Mouse (Mus musculus) G1E (cell line): ENCODE data around the gene Hddc3. TPM values are rescaled to one million over a fixed set of nuclear protein-coding genes. Genes with fewer than 3 reads are reported as not detected.

Experiments
- ATAC-seq: 2 replicates; pipeline ENCODE4 v1.8.0; 2016; ENCODE audit warnings: mild to moderate bottlenecking; ENCODE audit not compliant: insufficient number of reproducible peaks, poor library complexity, low FRiP score, severe bottlenecking; ENCODE audit errors: extremely low read depth
- DNase-seq: peaks from one replicate; pipeline ENCODE4 v3.0.0; 2012; ENCODE audit warnings: low spot score
- H3K27me3 ChIP-seq: 2 replicates; pipeline ENCODE4 v1.6.1; 2012; ENCODE audit warnings: mild to moderate bottlenecking, low read length, inconsistent platforms; ENCODE audit not compliant: insufficient read depth
- H3K36me3 ChIP-seq: replicated peaks from 2 replicates; pipeline ENCODE3; 2012; ENCODE audit warnings: mild to moderate bottlenecking, inconsistent platforms
- H3K4me1 ChIP-seq: 2 replicates; pipeline ENCODE4 v1.6.1; 2012; ENCODE audit warnings: low read depth, low read length, inconsistent platforms, mixed read lengths; ENCODE audit not compliant: insufficient read depth
- H3K4me3 ChIP-seq: 2 replicates; pipeline ENCODE4 v1.5.1; 2012; ENCODE audit warnings: low read depth, mild to moderate bottlenecking, inconsistent platforms, low read length, moderate library complexity, mixed read lengths
- H3K9me3 ChIP-seq: replicated peaks from 2 replicates; pipeline ENCODE4 v1.6.1; 2012; ENCODE audit warnings: inconsistent platforms
- CTCF ChIP-seq: IDR thresholded peaks from 2 replicates; pipeline ENCODE4 v1.5.1; 2012; ENCODE audit warnings: low read depth, low read length, inconsistent platforms, mixed read lengths
- GATA1 ChIP-seq: IDR thresholded peaks from 2 replicates; pipeline ENCODE4 v1.6.1; 2012; ENCODE audit warnings: borderline replicate concordance, low read length, inconsistent platforms, mixed read lengths
- GATA2 ChIP-seq: IDR thresholded peaks from 2 replicates; pipeline ENCODE4 v1.6.1; 2012; ENCODE audit warnings: low read depth, low read length, inconsistent platforms, borderline replicate concordance
- POLR2AphosphoS5 ChIP-seq: IDR thresholded peaks from 2 replicates; pipeline ENCODE4 v1.6.1; 2012; ENCODE audit warnings: low read depth, low read length, inconsistent platforms; ENCODE audit not compliant: insufficient replicate concordance
- TAL1 ChIP-seq: conservative IDR thresholded peaks from 2 replicates; pipeline ENCODE4 v1.6.1; 2012; ENCODE audit warnings: low read depth, low read length, inconsistent platforms, mixed read lengths
- polyA plus RNA-seq: library from polyadenylated mRNA; stranded (reverse); fragments of >175 nt; gene quantifications from 2 replicates; pipeline ENCODE4 v1.2.3, GENCODE M21; 2012
- total RNA-seq, 2 experiments: library from RNA; stranded (forward) in 1 of 2; stranded (reverse) in 1 of 2; fragments of 200-1000 nt in 1 of 2; fragments of >200 nt in 1 of 2; fragmentation: Nextera tagmentation in 1 of 2; gene quantifications; 2 replicates each; pipeline ENCODE4 v1.2.3; 2014 to 2017

The Hddc3 gene
- total and polyA plus RNA-seq, 3 experiments, result 55.0 to 124 (median 64.8) TPM

DNA sequence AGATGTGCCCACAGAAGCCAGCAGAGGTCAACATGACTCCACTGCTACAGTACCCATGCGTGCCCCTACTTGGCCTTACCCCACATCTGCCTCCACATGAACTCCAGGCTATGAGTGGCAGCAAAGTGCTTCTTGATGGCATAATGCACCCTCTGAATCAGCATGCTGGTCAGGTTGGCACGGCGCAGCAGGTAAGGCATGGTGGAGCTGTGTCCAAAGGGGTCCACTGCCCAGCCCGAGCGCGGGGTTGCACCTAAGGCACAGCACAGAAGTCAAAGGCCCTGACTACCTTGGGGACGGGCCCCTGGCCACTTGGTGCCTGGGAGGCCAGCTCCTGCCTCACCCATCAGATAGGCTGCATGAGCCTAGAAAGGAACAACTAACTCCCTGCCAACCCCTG, 24.3 kb downstream of the Hddc3 start:
- Histone ChIP-seq H3K4me1 (peaks cover 35% of the 10 kb centered on the region), H3K4me3 (no peak overlapping the region), H3K36me3 (peaks cover 69% of the 10 kb centered on the region), H3K9me3 (no peaks in the 10 kb centered on the region), H3K27me3 (no peaks in the 10 kb centered on the region; the same call in 1 of the 2 replicates)
- ATAC-seq (no peak), DNase-seq (no peak)
- TF ChIP-seq GATA1, result no peak
- no peak for TF ChIP-seq CTCF
- TF ChIP-seq POLR2AphosphoS5, result no peak
- TF ChIP-seq TAL1, result no peak
- no peak for TF ChIP-seq GATA2

DNA sequence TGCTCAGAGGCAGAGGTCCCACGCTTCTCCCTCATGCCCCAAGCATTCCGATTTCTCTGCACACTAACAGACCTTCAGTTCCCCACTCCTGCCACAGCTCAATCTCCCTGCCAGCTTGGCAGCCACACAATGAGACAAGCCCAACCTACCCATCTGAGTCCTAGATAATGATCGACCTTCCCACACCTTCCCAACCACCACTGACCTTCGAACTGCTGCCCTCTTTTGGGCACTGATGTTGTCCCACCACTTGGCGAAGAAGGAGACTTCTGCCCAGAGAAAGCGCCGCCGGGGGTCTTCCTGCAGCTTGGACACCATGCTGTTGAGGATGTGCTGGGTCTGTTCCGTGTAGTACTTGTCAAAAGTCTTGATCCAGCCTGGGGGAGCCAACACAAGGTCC, 25.1 kb downstream of the Hddc3 start:
- peaks cover 42% of the 10 kb centered on the region for H3K4me1 ChIP-seq
- no peaks in the 10 kb centered on the region for H3K9me3 ChIP-seq
- H3K4me3 ChIP-seq, result no peak overlapping the region
- DNase-seq (no peak), ATAC-seq (no peak)
- H3K36me3 ChIP-seq, result peaks cover 62% of the 10 kb centered on the region
- H3K27me3 ChIP-seq, result no peaks in the 10 kb centered on the region; the same call in 1 of the 2 replicates
- TF ChIP-seq GATA2, result no peak

DNA sequence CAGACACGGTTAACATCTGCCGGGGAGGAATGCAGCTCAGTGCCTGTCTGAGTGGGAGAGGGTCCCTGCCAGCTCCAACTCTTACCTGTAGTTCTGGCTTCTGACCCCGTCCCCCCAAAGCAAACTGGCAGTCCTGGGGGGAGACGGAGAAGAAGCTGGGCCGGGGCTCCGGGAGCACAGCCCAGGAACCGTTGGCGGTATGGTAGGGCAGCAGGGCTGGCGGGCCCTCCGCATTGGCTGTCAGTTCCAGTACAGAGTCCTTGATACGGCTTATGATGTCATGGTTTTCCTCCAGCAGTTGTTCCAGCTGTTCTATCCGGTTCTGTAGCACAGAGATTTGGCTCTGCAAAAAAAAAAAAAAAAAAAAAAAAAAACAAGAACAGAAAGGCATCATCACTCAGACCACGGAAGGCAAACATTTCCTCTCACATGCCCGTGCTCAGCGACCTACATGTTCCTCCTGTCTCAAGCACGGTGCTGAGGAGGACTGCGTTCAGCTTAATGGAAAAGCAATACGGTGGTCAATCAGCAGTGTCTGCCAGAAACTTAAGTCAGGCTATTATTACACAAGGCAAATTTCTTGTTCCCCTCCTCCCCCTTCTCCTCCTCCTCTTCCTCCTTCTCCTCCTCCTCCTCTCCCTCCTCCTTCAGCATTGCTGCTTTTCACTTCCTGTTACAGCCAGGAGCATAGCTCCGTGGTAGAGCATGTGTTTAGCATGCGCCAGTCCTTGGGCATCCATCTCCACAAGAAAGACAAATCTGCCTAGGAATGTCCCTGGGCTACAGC, 25.9 kb downstream of the Hddc3 start:
- Histone ChIP-seq H3K4me1 (peaks cover 50% of the 10 kb centered on the region), H3K4me3 (no peak overlapping the region), H3K36me3 (peaks cover 53% of the 10 kb centered on the region), H3K9me3 (no peaks in the 10 kb centered on the region), H3K27me3 (no peaks in the 10 kb centered on the region; the same call in 1 of the 2 replicates)
- DNase-seq, result no peak
- TF ChIP-seq TAL1 (no peak), CTCF (no peak), POLR2AphosphoS5 (no peak), GATA1 (no peak)
- no peak; the same call in 1 of the 2 replicates for ATAC-seq

DNA sequence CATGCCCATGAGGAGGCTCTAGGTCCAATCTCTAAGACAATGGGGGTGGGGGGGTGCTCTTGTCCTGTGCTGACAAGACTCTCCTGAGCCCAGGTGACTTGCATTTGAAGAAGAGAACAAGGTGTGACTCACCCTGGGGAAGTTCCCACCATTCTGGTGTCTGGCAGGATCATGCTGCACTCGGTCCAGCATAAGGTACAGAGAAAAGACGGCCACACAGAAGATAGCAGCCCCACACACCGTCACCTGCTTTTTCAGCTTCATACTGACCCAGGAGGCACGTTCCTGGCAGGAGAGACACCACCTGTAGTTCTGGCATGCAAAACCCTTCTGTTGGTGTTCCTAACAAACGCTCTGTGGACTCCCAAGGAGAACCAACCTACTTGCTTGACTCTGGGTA, 26.6 kb downstream of the Hddc3 start:
- no peak for ATAC-seq
- TF ChIP-seq CTCF, result no peak
- TF ChIP-seq GATA2, result no peak
- no peak for TF ChIP-seq POLR2AphosphoS5
- TF ChIP-seq TAL1, result no peak
- no peak for TF ChIP-seq GATA1
- H3K4me3 ChIP-seq, result no peak overlapping the region

DNA sequence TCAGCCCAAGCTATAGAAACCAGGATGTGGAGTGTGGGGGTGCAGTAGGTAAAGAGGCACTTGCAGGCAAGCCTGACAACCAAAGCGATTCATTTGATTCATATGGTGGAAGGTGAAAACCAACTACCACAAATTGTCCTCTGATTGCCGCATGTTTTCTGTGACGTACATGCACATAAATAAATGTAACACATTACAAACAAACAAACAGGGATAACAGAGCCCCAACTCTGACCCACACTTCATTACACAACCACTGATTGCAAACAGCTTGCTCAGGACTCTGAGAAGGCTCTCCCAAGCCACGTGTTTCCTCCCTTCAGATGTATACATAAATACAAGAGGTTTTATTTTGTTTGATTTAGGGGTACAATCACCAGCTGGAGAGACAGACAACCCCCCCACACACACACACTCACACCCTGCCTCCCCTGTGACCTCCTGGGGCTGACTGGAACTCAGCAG, 27.1 kb downstream of the Hddc3 start:
- ATAC-seq (no peak), DNase-seq (no peak)
- no peak for TF ChIP-seq GATA2
- Histone ChIP-seq H3K36me3 (peaks cover 42% of the 10 kb centered on the region), H3K4me3 (peak overlapping the region; percentile 82), H3K9me3 (no peaks in the 10 kb centered on the region), H3K27me3 (no peaks in the 10 kb centered on the region; the same call in 1 of the 2 replicates), H3K4me1 (peaks cover 62% of the 10 kb centered on the region)

More for the DNA sequence above, 26.6 kb downstream of the Hddc3 start:
- DNase-seq, result no peak
- H3K4me1 ChIP-seq, result peaks cover 57% of the 10 kb centered on the region
- peaks cover 47% of the 10 kb centered on the region for H3K36me3 ChIP-seq
- H3K9me3 ChIP-seq, result no peaks in the 10 kb centered on the region
- H3K27me3 ChIP-seq, result no peaks in the 10 kb centered on the region; the same call in 1 of the 2 replicates

DNA sequence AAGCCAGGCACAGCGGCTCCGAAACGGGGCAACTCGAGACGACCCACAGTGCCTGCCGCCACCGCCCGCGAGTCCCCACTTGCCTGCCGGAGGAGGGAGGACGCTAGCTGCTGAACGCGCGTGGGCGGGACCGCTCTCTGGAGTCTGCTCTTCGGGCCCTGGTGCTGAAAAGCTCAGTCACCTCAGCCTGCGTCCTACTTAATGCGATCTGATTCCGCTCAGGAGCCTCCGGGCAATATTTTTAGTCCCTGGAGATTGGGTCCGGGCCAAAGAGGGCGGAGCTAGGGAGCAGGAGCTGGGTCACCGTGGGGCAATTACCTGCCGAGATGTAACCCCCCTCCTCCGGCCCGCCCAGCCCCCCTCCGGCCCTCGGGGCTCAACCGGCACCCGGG, 27.7 kb downstream of the Hddc3 start:
- H3K36me3 ChIP-seq, result peaks cover 42% of the 10 kb centered on the region
- peak overlapping the region; percentile 82 for H3K4me3 ChIP-seq
- ATAC-seq (no peak), DNase-seq (peak; percentile 74)
- no peaks in the 10 kb centered on the region; the same call in 1 of the 2 replicates for H3K27me3 ChIP-seq
- TF ChIP-seq TAL1, result no peak
- TF ChIP-seq POLR2AphosphoS5, result no peak
- no peak for TF ChIP-seq CTCF
- no peak for TF ChIP-seq GATA1
- TF ChIP-seq GATA2, result no peak
- peaks cover 69% of the 10 kb centered on the region for H3K4me1 ChIP-seq
- H3K9me3 ChIP-seq, result no peaks in the 10 kb centered on the region
